Mouse (Mus musculus) adrenal gland, postnatal 10 days (tissue): ENCODE data around the gene Slc16a13. TPM values are rescaled to one million over a fixed set of nuclear protein-coding genes. Genes with fewer than 3 reads are reported as not detected.
A peak's percentile ranks its signal among the peaks of the same experiment; 100 is the strongest.

Source experiments
- DNase-seq: peaks from one replicate; pipeline ENCODE4 v3.0.0; 2021; ENCODE audit warnings: mixed read lengths
- long read RNA-seq, 2 experiments: library from polyadenylated mRNA; stranded (forward); transcript quantifications; one replicate each; pipeline ENCODE4 v2.0.0; 2021
- total RNA-seq, 2 experiments: library from RNA; stranded (reverse); gene quantifications; 2 replicates each; pipeline ENCODE4 v1.2.3; 2021

Slc16a13 gene
- total RNA-seq: 1 to 10 TPM; 3.8 to 6.2 TPM
- long read RNA-seq, experiment 1, partial matches to known transcripts: 0 of 2 reads
- long read RNA-seq, experiment 1, other reads (novel, unspliced or antisense): 1 of 2 reads
- long read RNA-seq, experiment 2, partial matches to known transcripts: 1 of 4 reads
- long read RNA-seq, experiment 2, other reads (novel, unspliced or antisense): 0 of 4 reads

DNA sequence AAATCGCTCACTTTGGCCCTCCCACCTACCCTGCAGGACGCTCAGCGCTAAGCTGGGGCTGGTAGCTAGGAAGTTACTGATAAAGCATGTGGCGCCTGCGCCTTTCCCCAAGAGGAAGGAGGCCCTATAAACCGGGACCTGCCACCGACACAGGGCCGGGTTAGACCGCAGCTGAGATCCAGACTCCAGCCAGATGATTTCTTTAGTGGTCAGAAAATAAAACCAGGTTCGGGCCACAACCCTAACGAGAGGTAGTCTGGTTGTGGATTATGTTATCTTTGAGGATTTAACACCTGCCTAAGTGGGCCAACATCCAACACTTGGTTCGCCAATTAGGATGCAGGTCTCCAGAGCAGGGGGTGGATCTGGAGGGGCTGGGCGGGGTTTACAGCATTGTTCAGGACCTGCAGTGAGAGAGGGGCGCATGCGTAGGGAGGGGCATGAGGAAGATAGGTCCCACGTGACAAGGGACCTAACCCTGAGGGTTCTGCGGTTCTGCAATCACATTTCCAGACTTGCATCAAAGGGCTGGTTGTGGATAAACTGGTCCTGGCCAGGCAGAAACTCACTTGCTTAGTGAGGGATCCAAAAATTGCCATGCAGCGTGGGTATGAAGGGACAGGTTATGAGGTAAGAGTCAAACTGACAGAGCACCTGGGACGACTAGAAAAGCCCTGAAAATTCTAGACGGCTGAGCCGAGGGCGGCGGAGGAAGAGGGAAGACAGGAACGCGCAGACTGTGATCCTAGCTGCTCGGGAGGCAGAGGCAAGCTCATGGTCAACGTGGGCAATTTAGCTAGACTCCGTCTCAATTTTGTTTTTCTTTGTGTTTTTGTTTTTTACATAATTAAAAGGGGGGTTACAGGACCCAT, at the start of gene Slc16a13:
TSS of gene Slc16a13 (minus strand) at position 334 of the 872 bp plus-strand sequence.
- peak; percentile 93 for DNase-seq

DNA sequence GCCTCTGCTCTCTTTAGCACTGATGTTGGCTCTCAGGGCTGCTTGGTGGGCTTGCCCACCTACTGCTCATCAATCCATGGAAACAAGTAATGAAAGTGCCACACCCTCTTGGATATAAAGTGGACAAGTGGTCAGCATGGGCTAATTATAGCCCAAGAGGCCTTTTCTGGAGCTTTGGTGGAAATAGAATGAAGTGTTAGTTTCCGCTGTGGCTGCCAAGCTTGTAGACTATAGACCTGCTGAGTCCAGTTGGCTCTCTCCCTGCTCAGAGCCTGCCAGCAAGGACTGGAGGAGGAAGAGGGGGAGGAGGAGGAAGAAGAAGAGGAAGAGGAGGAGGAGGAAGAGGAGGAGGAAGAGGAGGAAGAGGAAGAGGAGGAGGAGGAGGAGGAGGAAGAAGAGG, 45.5 kb upstream of the Slc16a13 start:
- DNase-seq: peak; percentile 24

DNA sequence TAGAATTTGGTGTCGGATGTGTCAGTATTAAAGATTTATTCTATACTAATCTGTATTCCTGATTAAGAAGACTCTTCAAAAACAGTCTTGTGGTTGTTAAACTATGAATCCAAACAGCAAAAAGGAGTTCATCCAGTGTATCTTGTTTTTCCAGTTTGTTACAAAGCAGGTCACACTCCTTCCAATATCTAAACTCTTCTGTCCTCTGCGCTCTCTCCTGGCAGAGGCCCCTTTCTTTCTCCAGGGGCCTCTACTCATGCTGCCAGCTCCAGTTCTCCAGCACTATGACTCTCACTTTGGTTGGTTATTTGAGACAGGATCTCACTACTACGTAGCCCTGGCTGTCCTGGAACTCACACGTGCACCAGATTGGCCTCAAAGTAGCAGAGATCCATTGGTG, 45.0 kb upstream of the Slc16a13 start:
- DNase-seq: no peak

DNA sequence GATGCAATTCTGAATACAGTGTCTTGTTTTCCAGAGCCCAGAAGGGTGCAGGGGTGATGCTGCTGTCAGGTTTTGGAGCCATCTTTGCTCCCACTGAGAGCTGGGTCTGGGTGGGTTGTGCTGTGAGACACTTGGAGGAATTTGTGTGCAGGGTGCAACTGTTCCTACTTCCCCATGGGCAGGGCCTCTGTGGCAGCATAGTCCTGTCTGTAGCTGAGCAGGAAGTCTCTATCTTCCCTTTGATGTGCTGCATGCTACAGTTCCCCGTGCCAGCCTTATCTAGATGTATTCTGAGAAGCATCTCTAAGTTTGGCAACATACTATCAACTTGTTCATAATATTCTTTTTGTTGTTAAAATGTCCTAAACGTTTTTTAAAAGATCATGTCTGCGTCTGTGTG, 44.4 kb upstream of the Slc16a13 start:
- DNase-seq: no peak

DNA sequence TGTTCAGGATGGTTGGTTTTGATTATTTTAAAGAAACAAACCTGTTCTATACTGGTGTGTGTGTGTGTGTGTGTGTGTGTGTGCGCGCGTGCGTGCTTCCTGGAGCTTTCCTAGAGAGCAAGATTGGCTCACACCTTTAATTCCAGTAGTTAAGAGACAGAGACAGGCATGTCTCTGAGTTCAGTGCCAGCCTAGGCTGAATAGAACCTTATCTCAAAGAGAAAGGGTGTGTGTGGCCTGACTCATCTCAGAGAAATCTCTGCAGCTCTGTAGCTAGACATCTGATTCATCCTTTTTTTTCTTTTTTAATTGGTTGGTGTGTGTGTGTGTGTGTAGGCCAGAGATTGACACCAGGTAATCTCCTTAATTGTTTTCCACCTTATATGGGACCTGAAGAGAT, 38.2 kb upstream of the Slc16a13 start:
- DNase-seq: no peak

DNA sequence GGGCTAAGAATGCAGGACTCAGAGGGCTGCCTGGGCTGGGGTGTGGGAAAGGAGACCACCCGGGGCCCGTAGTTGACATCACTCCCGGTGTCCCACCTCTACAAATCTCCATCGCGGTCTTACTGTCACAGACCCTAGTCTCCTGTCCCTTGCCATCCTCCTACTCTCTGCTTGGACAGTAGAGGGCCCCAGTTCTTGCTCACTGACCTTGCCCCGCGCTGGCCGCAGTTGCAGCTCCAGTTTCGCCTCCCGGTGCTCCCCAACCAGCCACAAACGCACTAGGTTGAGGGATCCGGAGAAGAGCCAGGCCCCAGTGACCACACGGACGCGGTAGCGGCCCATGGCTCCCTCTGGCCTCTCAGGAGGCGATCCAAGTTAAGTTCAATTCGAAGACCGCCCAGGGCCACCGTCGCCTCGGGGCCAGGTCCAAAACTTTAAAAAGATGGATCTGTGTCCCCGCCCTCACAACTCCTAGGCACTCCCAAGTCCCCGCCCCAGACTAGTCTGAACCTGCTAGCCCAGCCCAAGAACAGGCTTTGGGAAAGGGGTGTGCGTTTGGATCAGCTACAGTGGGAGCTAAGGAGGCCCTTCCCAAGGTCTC, 34.2 kb upstream of the Slc16a13 start, which contains the start of gene Alox12:
TSS of gene Alox12 (minus strand) at position 423 of the 601 bp plus-strand sequence.
- peak; percentile 70 for DNase-seq

DNA sequence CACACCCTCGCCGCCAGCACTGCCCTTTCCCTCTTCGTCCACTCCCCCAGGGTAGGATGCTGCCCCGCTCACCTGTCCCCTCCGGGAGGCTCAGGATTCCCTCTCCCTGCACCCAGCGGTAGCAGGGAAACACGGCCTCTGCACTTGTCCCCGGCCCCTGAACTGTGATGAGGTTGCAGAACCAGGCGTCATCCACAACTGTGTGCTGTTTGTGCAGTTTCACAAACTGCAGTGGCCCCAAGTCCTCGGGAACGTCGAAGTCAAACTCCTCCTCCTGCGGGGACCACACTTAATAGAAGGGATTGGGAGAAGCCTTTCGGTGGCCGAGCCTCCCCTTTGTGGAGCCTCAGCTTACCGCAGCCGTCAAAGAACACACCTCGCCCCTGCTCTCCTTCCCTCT, 33.5 kb upstream of the Slc16a13 start:
- DNase-seq: peak; percentile 3

DNA sequence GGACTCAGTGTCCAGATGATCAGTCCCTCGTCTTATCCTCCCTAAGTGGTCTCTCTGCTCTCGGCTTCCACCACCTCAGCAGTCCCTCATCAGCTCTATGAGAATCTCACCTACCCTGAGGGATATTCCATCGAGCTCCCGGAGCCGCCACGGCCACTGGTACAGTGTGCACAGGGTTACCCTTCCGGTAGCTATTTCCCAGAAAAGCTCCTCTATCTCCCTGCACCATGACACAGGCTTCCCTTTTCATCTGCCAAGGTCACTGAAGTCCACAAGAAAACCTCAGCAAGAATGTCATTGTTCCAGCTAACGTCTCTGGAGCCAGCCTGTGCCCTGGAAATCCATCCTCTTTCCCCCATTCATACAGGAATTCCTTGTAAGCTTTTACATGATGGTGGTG, 31.0 kb upstream of the Slc16a13 start:
- no peak for DNase-seq

DNA sequence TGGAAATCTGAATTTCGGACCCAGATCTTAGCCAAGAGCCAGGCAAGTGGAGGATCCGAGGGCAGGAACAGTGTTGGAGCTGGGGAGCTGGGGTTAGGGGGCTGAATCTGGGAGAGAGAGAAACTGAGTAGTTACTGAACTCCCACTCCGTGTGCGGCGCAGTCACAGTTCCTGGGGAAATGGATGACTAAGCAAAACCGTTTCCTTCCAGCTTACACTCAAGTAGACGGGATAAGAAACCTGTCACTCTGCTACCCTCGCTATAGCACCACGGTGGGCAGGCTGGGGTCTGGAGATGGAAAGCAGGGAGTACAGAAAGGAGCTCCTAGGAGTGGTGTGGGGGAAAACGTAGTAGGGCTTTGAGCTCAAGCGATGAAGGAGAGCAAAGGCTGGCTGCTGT, 29.3 kb upstream of the Slc16a13 start:
- no peak for DNase-seq

DNA sequence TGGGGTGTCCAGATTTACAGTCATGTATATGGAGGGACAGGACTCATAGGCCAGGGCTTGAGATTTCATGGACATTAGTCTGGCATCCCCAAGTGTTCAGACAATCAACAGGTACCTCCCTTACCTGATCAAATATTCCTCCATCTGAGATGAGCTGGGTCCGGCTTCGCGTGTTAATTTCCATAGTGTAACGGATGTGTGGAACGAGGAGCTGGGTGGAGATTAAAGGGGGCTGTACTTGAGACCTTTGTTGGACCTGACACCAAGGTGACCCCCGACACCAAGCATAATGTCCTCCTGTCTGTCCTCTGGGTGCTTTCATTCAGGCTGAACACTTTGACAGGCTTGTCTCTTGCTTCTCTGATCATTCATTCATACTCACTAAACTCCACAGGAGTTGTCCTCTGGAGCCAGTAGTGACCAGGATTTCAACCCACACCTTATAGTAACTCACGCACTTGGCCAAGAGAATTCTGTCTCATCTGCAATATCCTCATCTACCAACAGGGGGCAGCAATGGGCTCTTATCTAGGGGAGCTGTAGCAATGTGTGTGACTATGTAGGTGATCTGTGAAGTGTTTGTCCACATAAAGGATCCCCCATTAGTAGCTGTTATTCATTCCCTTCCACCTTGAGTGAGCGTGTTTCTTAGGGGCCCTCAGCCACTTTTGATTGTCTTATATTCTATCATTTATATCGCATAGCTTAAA, 26.4 kb upstream of the Slc16a13 start:
- peak; percentile 88 for DNase-seq

DNA sequence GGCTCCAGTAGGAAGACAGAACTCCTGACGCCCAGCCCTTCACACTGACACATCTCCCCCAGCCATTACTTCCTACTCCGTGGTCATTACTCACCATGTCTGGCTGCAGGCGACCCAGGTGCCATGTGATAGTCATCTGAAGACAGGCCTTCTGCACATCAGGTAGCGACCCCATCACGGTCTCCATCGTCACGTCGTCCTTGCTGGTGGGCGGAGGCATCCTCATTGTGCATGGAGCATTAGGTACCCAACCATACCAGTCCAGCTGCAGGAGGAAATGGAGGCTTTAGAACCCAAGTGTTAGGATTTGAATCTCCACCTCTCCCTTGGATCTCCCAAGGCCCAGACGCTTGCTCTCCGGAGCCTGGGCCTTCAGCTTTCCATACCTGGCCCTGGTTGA, 21.7 kb upstream of the Slc16a13 start:
- DNase-seq: no peak

DNA sequence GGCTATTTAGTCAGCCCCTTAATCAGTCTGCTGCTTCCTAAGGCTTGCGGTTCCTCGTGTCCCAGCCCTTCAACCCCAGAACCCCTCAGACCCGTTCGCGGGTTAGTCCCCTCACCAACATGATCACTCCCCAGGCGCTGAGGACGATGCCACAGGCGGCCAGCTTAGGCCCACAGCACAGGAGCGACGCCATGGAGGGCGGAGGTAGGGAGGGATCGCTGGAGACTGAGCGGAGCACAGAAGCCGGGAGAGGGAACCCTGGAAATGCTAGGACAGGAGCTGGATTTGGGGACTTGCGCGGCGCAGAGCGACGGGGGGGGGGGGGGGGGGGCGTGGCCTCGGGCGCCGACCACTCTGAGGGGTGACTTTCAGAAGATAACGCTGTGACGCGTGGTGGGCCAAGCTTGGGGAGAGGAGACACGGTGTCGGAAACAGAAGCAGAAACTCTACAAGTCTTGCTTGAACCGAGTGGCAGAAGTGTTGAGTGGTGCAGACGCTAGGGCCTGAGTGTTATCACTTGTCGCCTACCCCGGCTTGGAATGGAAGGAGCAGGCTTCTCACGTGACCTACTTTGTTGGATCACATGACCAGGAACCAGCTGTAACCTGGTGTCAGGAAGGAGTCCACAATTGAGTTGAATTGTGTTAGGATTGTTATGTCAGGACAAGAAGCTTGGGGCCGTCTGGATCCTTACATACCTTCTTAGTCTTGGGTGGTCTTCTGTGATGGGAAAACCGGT, 18.8 kb upstream of the Slc16a13 start, which contains the start of the genes Gm21988 and Rnasek:
TSS of gene Gm21988 (minus strand) at position 290 of the 739 bp plus-strand sequence.
TSS of gene Rnasek (minus strand) at position 302 of the 739 bp plus-strand sequence.
- peak; percentile 83 for DNase-seq

DNA sequence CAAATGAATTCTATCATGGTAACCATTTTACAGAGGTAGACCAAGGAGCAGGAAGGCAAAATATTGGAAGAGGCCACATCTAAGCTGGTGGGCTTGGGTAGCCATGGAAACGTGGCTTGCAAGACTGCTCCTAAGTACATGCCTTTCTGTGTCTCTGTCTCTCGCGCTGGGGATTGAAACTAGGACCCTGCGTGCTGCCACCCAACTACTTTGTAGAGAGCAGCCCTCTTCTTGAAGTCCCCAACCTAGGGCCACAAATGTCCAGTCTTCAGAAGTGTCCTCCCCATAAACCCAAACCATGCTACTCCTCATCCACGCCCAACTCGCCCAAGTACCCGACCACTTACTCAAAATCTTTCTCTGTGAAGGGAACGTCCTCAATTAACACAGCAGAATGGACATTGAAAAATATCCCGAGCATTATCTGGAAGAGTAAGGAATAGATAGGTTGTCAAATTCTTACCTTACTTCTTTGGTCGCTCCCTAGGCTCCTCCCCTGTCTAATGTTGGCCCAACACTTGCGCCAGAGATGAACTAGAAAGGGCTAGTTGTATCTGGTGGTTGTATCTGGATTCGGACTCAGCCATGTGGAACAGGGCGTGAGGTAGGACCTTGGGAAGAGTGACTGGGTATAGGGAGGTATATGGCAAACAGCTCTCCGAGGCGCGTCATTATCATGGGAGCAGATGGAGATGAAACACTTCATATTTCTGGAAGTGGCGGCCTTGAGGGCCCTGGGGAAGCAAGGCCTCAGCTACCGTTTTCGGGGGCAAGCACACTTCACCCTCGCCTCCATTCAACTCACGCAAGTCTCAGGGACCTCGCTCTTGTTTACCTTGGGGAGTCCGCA, 18.0 kb upstream of the Slc16a13 start:
- peak; percentile 36 for DNase-seq

DNA sequence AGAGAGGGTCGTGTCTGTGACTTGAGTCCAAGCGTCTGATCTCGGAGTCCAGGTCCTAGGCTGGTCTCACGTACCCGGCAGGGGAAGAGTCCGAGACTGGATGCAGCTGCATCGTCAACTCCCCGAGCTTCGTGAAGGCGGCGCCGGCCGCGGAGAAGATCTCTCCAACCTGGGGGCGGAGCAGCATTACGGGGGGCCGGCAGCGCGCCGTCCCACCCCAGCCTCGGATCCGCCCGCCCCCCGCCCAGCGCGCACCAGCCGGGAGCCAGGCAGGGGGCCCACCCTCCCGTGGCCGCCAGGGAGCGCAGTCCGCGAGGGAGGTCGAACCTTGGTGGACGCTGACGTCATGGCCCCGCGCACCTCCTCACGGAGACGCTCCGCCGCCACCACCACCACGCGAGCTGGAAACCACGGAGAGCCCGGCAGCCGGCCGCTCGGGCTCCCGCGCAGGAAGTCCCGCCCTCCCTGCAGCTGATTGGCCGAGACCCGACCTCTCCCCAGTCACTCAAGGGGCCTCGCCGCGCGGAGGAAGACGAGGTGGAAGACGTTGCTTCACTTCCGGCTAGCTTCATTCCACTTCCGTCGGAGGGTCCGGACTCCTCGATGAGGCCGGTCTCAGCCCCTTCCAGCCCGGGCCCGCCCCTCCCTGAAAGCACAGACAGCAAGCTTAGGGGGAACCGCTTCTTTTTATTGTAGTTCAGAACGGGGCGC, 16.7 kb upstream of the Slc16a13 start, which contains the start of gene 0610010K14Rik:
TSS of gene 0610010K14Rik (minus strand) at position 458 of the 711 bp plus-strand sequence.
- peak; percentile 99 for DNase-seq

DNA sequence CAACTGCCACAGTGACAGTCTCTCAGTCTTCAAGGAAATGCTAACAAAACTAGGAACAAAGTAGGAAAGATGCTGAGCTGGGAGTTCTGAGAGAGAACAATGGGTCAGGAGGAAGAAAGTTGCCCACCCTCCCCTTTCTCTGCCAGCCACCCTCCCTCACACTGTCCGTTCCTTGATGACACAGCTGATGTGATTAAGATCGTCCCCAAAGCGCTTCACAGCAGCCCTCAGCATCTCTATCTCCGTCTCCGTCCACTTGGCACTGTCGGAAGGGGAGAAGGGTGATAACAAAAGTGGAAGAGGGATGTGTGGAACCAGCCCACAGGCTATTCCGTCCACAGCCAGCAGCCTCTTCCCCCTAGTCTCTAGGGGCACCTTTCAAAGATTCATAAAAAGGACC, 15.9 kb upstream of the Slc16a13 start:
- DNase-seq: no peak

DNA sequence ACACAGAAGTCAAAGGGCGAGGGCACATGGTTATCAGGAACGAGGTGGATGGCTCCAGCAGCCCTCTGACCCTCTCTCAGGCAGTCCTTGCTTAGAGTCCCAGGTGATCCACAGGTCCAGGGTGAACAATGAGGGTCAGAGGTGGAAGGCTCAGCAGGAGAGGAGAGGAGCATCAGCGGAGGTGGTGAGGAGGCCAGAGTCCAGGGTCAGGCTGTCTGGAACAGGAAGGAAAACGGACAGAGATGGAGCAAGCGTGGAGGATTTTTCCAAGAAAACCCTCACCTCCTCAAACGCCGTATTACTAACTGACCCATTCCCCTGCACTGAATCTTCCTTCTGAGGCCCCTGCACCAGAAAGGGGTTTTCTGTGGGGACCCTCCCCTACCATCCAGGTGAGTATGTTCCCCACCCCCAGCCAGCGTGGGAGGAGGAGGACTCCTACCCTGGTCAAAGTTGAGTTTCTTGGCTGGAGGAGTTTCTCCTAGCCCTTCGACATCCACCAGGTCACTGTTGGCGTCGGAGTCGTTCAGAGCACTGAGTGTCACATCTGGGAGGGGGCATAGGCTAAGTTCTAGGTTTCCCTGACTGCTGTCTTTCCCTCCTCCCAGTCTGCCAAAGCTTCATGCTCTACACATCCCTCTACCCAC, 14.5 kb upstream of the Slc16a13 start:
- DNase-seq: no peak

DNA sequence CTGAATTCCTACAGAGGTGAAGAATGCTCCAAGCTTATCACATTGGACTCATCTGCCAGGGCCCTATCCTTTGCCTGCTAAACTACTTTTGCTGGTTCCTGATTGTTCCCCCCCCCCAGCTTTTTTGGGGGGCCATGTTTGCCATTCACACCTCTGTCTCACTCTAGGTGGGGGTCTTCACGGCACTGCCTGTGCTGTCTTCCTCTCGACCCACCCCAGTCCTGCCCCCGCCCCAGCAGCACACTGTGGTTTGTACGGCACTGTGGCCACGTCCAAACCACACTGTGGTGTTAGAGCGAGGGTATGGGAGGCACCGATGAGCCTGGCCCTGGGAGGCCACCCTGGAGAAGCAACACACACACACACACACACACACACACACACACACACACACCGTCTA, 13.6 kb upstream of the Slc16a13 start:
- no peak for DNase-seq

DNA sequence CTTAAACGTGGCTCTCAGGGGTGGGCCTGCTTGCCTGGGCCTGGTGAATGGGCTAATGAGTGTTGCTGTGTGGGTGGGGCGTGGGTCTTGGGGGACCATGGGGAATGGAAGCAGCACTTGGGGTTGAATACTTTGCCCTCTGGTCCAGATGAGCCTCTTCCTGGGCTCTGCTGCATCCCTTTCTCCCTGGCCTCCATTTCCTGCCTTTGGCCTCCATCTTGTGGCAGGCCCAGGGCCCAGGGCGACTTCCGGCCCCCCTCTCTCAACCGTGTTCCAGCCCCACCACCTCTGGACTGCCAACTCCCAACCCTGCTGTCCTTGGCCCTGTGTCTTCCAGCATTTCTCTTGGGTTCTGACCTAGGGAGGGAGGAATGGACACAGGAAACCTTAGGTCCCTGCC, 13.2 kb upstream of the Slc16a13 start:
- no peak for DNase-seq

DNA sequence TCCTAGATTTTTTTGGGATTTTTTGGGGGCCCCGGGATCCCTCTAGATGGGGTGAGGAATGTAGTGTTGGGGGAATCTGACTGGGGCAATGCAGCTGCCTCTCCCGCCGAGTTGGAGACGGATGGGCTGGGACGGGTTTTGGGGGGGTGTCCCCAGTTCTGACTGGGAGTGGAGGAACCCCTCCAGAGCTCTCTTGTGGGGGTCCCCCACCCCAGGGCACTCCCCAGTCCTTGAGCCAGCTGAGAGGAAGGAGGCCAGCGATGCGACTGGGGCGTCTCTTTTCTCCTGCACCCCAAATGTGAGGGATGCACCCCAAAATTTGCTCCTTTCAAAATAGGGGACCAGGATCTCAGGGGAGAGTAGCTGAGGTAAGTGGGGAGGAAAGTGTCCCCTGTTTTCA, 12.2 kb upstream of the Slc16a13 start:
- DNase-seq: no peak
